Mouse (Mus musculus) mature B cell (primary cell): Measurements from ENCODE around the gene Cdh11.

Experiments used
- in situ Hi-C: fragments of 300-500 bp; cut with MboI; formaldehyde crosslinking; loops from 2 replicates; pipeline ENCODE4 v1.14.3; 2019

Gene Cdh11

GRCm38 (mm10) chr8:102785592-102786416 lies at the start of gene Cdh11:
Gene Cdh11 (minus strand): TSS chr8:102785642.
- in situ Hi-C loops: no loop called here

GRCm38 (mm10) chr8:102813959-102814358 lies 28.5 kb upstream of the Cdh11 start:
- in situ Hi-C loops: no loop called here

GRCm38 (mm10) chr8:102790303-102790702 lies 4.9 kb upstream of the Cdh11 start:
- in situ Hi-C loops: no loop called here

DNA sequence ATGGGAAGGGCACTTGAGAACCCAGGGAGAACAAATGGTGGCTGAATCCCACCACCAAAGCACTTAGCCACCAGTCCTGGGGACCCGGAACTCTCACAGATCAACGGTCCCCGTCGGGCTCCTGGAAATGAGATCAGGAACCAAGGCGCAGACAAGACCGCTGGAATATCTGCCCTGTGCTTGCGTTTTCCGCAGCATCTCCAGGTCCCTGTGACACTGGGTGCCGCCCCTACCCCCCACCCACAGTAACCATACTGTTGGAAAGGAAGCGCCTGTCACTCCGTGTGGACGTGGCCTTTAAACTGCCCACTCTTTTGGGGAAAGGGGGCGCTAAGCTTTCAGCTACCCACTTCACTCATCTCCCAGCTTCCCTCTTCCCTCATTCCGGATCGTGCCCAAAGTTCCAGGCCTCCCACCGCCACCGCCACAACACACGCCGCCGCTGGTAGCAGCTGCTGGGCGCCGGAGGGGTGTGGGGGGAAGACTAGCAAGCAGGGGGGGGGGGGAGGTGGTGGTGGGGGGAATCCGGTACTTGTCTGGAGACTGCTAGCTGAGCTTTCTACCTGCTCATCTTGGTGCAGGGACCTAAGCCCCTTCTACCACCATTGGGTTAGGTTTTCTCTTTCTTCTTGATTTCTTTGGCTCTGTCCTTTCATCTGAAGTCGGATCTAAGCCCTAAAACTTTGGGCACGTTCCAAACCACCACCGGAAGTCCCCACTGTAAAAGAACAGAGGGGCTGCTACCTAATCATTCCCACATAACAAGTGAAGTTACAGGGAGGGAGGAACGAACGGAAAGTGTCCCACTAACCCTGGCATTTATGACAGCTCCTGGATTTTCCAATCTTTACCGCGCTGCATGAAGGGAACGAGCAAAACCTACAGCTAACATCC lies 1.3 kb upstream of the Cdh11 start:
- in situ Hi-C loops: no loop called here

DNA sequence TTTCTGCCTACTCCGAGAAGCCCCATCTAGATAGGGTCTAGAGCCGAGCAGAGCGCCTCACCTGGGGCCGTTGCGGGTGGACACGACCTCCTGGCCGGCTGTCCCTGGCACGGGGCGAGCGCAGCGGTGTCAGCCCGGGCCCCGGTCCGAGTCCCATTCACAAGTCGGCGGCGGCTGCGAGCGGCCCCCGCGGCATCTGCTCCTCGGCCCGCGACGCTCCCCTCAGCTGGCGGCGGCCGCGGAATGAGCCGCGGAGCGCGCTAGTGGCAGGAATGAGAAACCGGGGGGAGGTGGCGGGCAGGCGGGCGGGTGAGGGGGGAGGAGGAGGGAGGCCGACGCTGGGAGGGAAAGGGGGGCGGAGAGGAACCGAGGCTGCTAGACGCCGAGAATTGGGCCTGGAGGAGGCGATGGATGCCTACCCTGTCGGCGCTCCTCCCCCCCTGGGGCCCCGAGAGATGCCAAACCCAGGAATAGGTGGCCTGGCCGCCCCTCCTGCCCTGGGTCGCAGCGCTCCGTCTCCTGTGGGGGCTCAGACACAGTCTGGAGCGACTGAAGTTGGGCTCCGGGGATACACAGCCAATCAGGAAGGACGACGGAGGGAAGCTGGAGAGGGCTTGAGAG lies 497 bp downstream of the Cdh11 start:
- in situ Hi-C loops: no loop called here

GRCm38 (mm10) chr8:102783821-102784591 lies 1.4 kb downstream of the Cdh11 start:
- in situ Hi-C loops: no loop called here

GRCm38 (mm10) chr8:102782707-102783489 lies 2.5 kb downstream of the Cdh11 start:
- in situ Hi-C loops: no loop called here

GRCm38 (mm10) chr8:102780899-102781298 lies 4.5 kb downstream of the Cdh11 start:
- in situ Hi-C loops: no loop called here

DNA sequence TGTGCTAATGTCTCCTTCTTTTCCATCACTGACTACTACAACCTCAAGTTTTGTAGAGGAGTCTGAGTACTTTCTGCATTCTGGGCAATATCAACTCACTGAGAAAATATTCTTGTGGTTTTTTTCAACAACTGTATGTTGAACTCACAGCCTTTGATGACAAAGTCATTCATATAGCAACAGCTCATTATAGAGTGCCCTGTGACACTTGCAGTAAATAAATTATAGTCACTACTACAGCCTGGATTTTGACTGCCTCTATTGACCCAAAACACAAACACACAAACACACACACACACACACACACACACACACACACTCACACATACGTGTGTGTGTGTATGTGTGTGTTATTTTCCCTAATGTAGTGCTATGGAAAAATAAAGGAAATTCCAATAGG lies 10.8 kb downstream of the Cdh11 start:
- in situ Hi-C loops: no loop called here

DNA sequence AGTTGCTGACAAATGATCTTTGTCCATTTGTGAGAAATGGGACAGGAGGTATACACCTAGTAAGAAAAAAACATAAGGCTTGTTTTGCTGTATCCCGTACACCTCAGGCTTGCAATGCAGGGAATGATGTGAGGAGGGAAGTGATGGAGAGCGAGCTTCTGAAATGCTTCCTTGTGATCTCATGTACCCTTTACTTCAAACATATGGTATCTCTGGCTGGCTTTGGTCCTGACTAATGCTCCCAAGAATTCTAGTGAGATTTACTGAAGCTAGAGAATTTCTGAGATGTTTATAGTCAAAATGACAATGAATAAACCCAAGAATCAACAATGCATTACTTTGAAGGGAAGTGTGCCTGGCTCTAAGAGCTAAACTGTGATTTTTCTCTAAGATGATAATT lies 14.0 kb downstream of the Cdh11 start:
- in situ Hi-C loops: no loop called here

DNA sequence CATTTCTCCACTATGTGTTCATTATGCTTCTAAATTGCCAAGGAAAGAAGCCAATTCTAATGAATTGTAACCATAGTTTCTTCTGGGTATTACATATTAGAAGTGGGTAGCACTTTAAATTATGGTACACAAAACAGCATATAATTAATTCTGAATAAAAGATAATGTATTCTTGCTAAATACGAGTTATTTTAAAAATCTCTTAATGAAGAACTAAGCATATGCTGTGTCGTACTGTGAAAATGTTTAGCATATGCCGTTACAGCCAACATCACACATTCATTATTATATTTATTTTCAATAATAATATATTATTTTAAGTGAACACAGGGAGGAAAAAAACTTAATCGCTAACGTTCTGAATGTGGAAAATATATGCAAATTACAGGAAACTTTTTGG lies 31.6 kb downstream of the Cdh11 start:
- in situ Hi-C loops: no loop called here

- in situ Hi-C loops: no loop called here
Observed at GRCm38 (mm10) chr8:102742940-102743339, 42.5 kb downstream of the Cdh11 start.

DNA sequence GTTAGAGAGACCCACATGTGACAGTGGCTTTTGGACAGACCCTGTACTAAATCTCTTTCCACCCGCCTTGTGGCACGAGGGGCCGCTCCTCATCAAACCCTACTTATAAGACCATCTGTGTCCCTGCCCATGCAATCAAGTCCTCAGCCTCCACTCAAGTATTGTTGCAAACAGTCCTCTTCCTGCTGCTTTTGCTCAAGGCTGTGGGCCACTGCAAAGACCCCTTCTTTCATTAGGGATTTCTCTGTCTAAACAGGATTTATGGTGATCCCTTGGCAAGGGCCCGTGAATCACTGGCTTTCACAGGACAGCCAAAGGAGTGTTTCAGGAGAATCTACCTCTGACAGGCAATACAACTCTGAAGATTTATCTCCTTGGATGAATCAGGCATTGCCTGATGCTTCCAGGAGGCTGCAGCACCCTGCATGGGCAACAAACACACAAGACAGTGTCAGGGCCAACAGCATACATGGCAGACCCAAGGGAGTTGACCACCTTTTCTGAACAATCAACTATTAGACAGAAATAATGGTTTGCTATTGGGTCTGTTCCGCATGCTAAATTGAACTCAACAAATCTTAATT lies 43.3 kb downstream of the Cdh11 start:
- in situ Hi-C loops: no loop called here

GRCm38 (mm10) chr8:102740963-102741362 lies 44.5 kb downstream of the Cdh11 start:
- in situ Hi-C loops: no loop called here

GRCm38 (mm10) chr8:102738961-102739487 lies 46.4 kb downstream of the Cdh11 start:
- in situ Hi-C loops: no loop called here

DNA sequence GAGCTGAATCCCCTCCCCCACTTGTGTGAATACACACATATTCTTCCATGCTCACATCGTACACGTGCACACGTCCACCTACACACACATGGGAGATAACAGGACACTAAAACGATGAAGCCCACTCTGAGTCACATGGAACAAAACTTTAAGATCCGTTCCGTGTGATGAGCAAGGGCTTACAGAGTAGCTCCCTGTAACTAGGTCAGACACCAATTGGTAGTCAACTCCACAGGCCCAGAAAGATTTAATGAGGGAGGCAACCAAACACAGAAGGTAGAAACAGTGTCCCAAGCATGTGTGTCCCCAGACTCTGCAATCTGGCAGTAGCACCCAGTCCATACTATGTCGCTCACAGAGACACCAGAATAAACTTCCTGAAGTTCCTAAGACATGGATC lies 47.0 kb downstream of the Cdh11 start:
- in situ Hi-C loops: no loop called here

- in situ Hi-C loops: no loop called here
Observed at GRCm38 (mm10) chr8:102734419-102734818, 51.0 kb downstream of the Cdh11 start.

DNA sequence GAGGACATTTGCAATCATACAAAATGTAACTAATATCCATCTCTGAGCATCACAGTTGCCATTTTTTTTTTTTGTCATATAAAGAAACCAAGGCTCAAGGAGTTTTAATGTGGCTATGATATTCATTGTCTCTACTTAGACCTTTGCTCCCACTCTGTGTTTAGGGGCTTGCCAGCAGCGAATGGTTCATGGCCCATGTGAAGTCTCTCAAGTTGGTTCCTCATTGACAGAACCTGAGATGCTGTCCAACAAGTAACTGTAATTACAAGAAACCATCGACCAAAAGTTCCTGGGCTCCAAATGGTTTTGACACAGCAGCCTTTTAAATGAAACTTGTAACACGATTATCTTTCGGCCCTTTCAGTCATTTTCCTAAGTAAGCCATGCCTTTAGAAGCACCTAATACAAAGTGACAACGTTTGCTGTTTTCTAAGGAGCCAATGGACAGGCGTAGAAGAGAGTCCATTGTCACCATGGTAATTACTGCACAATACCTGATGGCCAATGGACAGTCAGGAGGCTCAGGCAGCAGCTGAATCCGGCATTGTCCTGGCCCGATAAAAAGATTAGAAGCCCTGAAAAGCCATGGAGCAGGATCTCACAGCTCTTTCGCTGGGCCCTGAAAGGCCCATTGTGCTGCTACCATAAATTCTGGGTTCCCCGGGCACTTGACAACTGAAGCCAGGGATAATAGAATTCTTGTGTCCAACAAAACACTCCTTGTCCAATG lies 59.1 kb downstream of the Cdh11 start:
- in situ Hi-C loops: no loop called here

DNA sequence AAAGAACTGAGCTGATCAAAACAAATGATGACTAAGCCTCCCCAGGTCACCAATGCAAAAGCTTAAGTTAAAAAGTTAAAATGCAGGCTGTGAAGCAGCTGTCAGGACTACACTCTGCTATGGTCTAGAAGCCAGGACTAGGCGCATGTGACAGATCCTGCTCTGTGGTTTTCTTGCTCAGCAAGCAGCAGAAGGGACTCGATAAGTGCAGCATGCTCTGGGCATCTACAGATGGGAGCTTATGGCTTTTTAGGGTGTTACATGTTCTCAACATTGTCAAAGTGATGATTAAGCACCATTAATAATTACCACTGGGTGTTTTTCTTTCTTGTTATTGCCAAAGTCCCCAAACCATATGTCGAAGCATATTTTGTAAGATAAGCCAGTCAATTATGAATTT lies 59.9 kb downstream of the Cdh11 start:
- in situ Hi-C loops: no loop called here

GRCm38 (mm10) chr8:102715956-102716355 lies 69.5 kb downstream of the Cdh11 start:
- in situ Hi-C loops: no loop called here
